Mouse (Mus musculus) heart, embryonic 16.5 days (tissue): ENCODE measurements around the gene Mief2. TPM values are rescaled to one million over a fixed set of nuclear protein-coding genes. Genes with fewer than 3 reads are reported as not detected.

ENCODE experiments used
- ATAC-seq: fragments of 200-750 bp; cut with Nextera tagmentation; replicated peaks from 2 replicates; pipeline ENCODE4 v1.8.0; 2017; ENCODE audit warnings: moderate number of reproducible peaks; ENCODE audit not compliant: insufficient read depth, low FRiP score; ENCODE audit errors: extremely low read depth
- H3K27ac ChIP-seq: fragments of 300-500 bp; sonication (generic); 2 replicates; pipeline ENCODE4 v1.5.1; 2014; ENCODE audit warnings: mild to moderate bottlenecking, low read length, control low read depth, moderate library complexity
- H3K27me3 ChIP-seq: fragments of 300-500 bp; sonication (generic); 2 replicates; pipeline ENCODE4 v1.6.1; 2014; ENCODE audit warnings: low read length, mixed read lengths; ENCODE audit not compliant: control insufficient read depth, insufficient read depth
- H3K36me3 ChIP-seq: fragments of 300-500 bp; sonication (generic); 2 replicates; pipeline ENCODE4 v1.6.1; 2014; ENCODE audit not compliant: control insufficient read depth, insufficient read depth
- H3K4me1 ChIP-seq: fragments of 300-500 bp; sonication (generic); 2 replicates; pipeline ENCODE4 v1.6.1; 2014; ENCODE audit warnings: low read length, mixed read lengths; ENCODE audit not compliant: control insufficient read depth, insufficient read depth
- H3K4me2 ChIP-seq: fragments of 300-500 bp; sonication (generic); 2 replicates; pipeline ENCODE4 v1.6.1; 2014; ENCODE audit warnings: low read depth, mild to moderate bottlenecking, control low read depth, low read length
- H3K4me3 ChIP-seq: fragments of 300-500 bp; sonication (generic); 2 replicates; pipeline ENCODE4 v1.5.1; 2014; ENCODE audit warnings: mild to moderate bottlenecking, control low read depth, low read length
- H3K9ac ChIP-seq: fragments of 300-500 bp; sonication (generic); 2 replicates; pipeline ENCODE4 v1.6.1; 2014; ENCODE audit warnings: low read length, control low read depth
- H3K9me3 ChIP-seq: fragments of 300-500 bp; sonication (generic); replicated peaks from 2 replicates; pipeline ENCODE4 v1.6.1; 2016; ENCODE audit warnings: low read length; ENCODE audit not compliant: control insufficient read depth
- WGBS: fragments of 180-500 bp; shearing (Covaris S2); extraction: QIAGEN DNeasy Blood & Tissue Kit; methylation state at CpG from one replicate; pipeline ENCODE4 v1.1.7; 2014; 5-methylcytosine and 5-hydroxymethylcytosine counted together
- microRNA-seq: library from miRNA; unstranded; fragments of <30 nt; microRNA quantifications from one replicate; pipeline ENCODE4, GENCODE M21; 2017
- polyA plus RNA-seq: library from polyadenylated mRNA; unstranded; fragments of >200 nt; fragmentation: Nextera tagmentation; extraction: Ambion mirVana; gene quantifications from 2 replicates; pipeline ENCODE4 v1.2.1, GENCODE M21; 2015

The Mief2 gene
- polyA plus RNA-seq, 1 experiment from 2014 or later: 18.9 TPM

DNA sequence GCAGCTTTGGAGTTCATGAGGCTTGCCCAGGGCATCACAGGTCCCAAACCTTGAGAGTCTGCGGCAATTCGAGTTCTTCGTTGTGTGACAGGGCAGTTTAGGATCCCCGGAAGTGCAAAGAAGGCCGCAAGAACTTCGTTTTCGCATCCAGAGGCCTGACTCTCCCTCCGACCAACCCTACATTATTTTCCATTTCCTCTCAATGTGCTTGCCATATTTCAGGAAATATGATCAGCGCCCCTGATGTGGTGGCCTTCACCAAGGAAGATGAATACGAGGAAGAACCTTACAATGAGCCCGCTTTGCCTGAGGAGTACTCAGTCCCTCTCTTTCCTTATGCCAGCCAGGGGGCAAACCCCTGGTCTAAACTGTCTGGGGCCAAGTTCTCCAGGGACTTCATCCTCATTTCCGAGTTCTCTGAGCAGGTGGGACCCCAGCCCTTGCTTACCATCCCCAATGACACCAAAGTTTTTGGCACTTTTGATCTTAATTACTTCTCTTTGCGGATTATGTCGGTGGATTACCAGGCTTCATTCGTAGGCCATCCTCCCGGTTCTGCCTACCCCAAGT, 49.7 kb downstream of the Mief2 start:
- Histone ChIP-seq H3K9me3 (no peaks in the 10 kb centered on the region), H3K9ac (peak overlapping the region; percentile 78), H3K4me1 (peaks cover 62% of the 10 kb centered on the region), H3K36me3 (peaks cover 3% of the 10 kb centered on the region; the same call in 1 of the 2 replicates), H3K4me2 (peak overlapping the region; percentile 71), H3K27me3 (no peaks in the 10 kb centered on the region), H3K27ac (peak overlapping the region; percentile 90), H3K4me3 (peak overlapping the region; percentile 75)
- WGBS: 19% methylated on average over 16 of the region's 16 CpGs
- no peak for ATAC-seq

- Histone ChIP-seq H3K27me3 (no peaks in the 10 kb centered on the region), H3K9me3 (no peaks in the 10 kb centered on the region), H3K9ac (peak overlapping the region; percentile 60; the same call in 1 of the 2 replicates), H3K4me1 (peaks cover 62% of the 10 kb centered on the region), H3K4me3 (peak overlapping the region; percentile 40), H3K27ac (no peak overlapping the region), H3K36me3 (peaks cover 14% of the 10 kb centered on the region; the same call in 1 of the 2 replicates), H3K4me2 (peak overlapping the region; percentile 64)
- WGBS: 84% methylated on average over 10 of the region's 10 CpGs
- no peak for ATAC-seq
Measured at GRCm38 (mm10) chr11:60779673-60780189, 51.5 kb downstream of the Mief2 start.

Small RNA genes lying within 50 kb of the gene (microRNA-seq; reads per million reads assigned to microRNA genes)
- gene Mir5100: 5.1 reads per million, percentile 19 among the genes with 10 or more reads in this experiment

Other genes starting within 250 kb of the Mief2 start
- 33.9 and 37.2 TPM in 2 replicates for gene Alkbh5, start 192.0 kb upstream of the Mief2 start, polyA plus RNA-seq
- gene Llgl1, start 28.7 kb upstream of the Mief2 start, polyA plus RNA-seq: 28.9 and 33.9 TPM in 2 replicates
- gene Flii, start 1.1 kb upstream of the Mief2 start, polyA plus RNA-seq: 86.7 and 95.8 TPM in 2 replicates
- gene Top3a, start 49.0 kb downstream of the Mief2 start, polyA plus RNA-seq: 9.3 and 9.8 TPM in 2 replicates
- 4.3 and 4.6 TPM in 2 replicates for gene Smcr8, start 49.1 kb downstream of the Mief2 start, polyA plus RNA-seq
- gene Shmt1, start 83.3 kb downstream of the Mief2 start, polyA plus RNA-seq: 50.9 and 52.7 TPM in 2 replicates
- 29.9 and 33.6 TPM in 2 replicates for gene Dhrs7b, start 102.2 kb downstream of the Mief2 start, polyA plus RNA-seq
- gene Tmem11, start 150.9 kb downstream of the Mief2 start, polyA plus RNA-seq: 68.2 and 68.4 TPM in 2 replicates
- 16.9 and 17.0 TPM in 2 replicates for gene Natd1, start 186.4 kb downstream of the Mief2 start, polyA plus RNA-seq
- gene Map2k3, start 203.6 kb downstream of the Mief2 start, polyA plus RNA-seq: 67.7 and 69.2 TPM in 2 replicates